11 mouse cellular contexts compared by ENCODE assay signal in genomic region chr3:135298560-135298959, GRCm38 (mm10). TPM values are rescaled to one million over a fixed set of nuclear protein-coding genes. Genes with fewer than 3 reads are reported as not detected.
A peak's percentile ranks its signal among the peaks of the same experiment; 100 is the strongest.
DNase-seq lines count a peak whose midpoint lies in the region; ATAC-seq and TF ChIP-seq lines count a peak whose summit lies in the region.
"Had no signal": no experiment of that assay in that cellular context is flagged by ENCODE, and none has a peak within 500 bp of the region (broad histone marks: within the 10 kb centered on the region; RNA-seq: fewer than 3 reads in every experiment).

No protein-coding gene starts in this region.

- no peaks in the 10 kb centered on the region for H3K9me3 ChIP-seq in lung, postnatal 0 days (ENCODE audit: low read length)
- no peaks in the 10 kb centered on the region for H3K9me3 ChIP-seq in hindbrain, embryonic 16.5 days (ENCODE audit: control insufficient read depth, low read length)
- no peaks in the 10 kb centered on the region for H3K9me3 ChIP-seq in midbrain, embryonic 15.5 days
- H3K9me3 ChIP-seq: hindbrain, embryonic 15.5 days had no signal

- peak; percentile 82 to 94 for DNase-seq in adrenal gland, adult (ENCODE audit: inconsistent age in 2 of 2, low spot score in 1 of 2)
- no peak for DNase-seq in adrenal gland, postnatal 4 days (ENCODE audit: low spot score in 2 of 2)
- peak; percentile 12 for DNase-seq in lung, postnatal 0 days (ENCODE audit: low spot score)
- no peak for DNase-seq in lung, postnatal 10 days
- peak; percentile 19 for DNase-seq in heart, postnatal 4 days
- DNase-seq: gastrocnemius, adult 2 months had no signal

- H3K4me1 ChIP-seq in lung, postnatal 0 days (ENCODE audit: insufficient read depth, low read depth, low read length): no peaks in the 10 kb centered on the region
- no peaks in the 10 kb centered on the region for H3K4me1 ChIP-seq in hindbrain, embryonic 16.5 days (ENCODE audit: control insufficient read depth, insufficient read depth, low read depth, low read length)
- no peaks in the 10 kb centered on the region for H3K4me1 ChIP-seq in midbrain, embryonic 15.5 days

- TF ChIP-seq CTCF in lung, postnatal 0 days (IDR thresholded peaks at IDR 0.05): no peak

- no peak overlapping the region for H3K4me2 ChIP-seq in lung, postnatal 0 days (replicated peaks; ENCODE audit: low read depth, low read length)
- H3K4me2 ChIP-seq in hindbrain, embryonic 16.5 days (ENCODE audit: low read length): no peak overlapping the region
- H3K4me2 ChIP-seq in midbrain, embryonic 15.5 days: no peak overlapping the region
- H3K4me2 ChIP-seq: hindbrain, embryonic 15.5 days had no signal

- WGBS in lung, postnatal 0 days: 63% methylated on average over 3 of the region's 3 CpGs
- WGBS in hindbrain, embryonic 16.5 days: 95% methylated on average over 3 of the region's 3 CpGs
- 90% methylated on average over 3 of the region's 3 CpGs for WGBS in midbrain, embryonic 15.5 days

- no peak overlapping the region for H3K4me3 ChIP-seq in lung, postnatal 0 days (ENCODE audit: low read depth, low read length)
- H3K4me3 ChIP-seq in hindbrain, embryonic 16.5 days (ENCODE audit: low read length): no peak overlapping the region
- H3K4me3 ChIP-seq in midbrain, embryonic 15.5 days: no peak overlapping the region
- H3K4me3 ChIP-seq: gastrocnemius, adult 2 months; hindbrain, embryonic 15.5 days had no signal

- no peak overlapping the region for H3K9ac ChIP-seq in lung, postnatal 0 days (replicated peaks; ENCODE audit: low read depth)
- no peak overlapping the region for H3K9ac ChIP-seq in hindbrain, embryonic 16.5 days (ENCODE audit: low read depth, low read length)
- no peak overlapping the region for H3K9ac ChIP-seq in midbrain, embryonic 15.5 days
- H3K9ac ChIP-seq: hindbrain, embryonic 15.5 days had no signal

- no peak for TF ChIP-seq EP300 in lung, postnatal 0 days (IDR thresholded peaks at IDR 0.05)

- ATAC-seq in lung, postnatal 0 days: peak; percentile 57
- ATAC-seq in activated CD4-positive, CD25-positive, alpha-beta regulatory T cell, adult 4 months: peak; percentile 40
- no peak for ATAC-seq in hindbrain, embryonic 16.5 days
- ATAC-seq in midbrain, embryonic 15.5 days (replicated peaks): no peak

- no peaks in the 10 kb centered on the region for H3K36me3 ChIP-seq in lung, postnatal 0 days (ENCODE audit: insufficient read depth, low read length)
- H3K36me3 ChIP-seq in hindbrain, embryonic 16.5 days (ENCODE audit: control insufficient read depth, insufficient read depth, low read length): no peaks in the 10 kb centered on the region
- no peaks in the 10 kb centered on the region for H3K36me3 ChIP-seq in midbrain, embryonic 15.5 days (replicated peaks)
- H3K36me3 ChIP-seq: hindbrain, embryonic 15.5 days had no signal

- H3K27me3 ChIP-seq in lung, postnatal 0 days (replicated peaks; ENCODE audit: insufficient read depth, low read length): no peaks in the 10 kb centered on the region
- no peaks in the 10 kb centered on the region for H3K27me3 ChIP-seq in hindbrain, embryonic 16.5 days (replicated peaks; ENCODE audit: control insufficient read depth, insufficient read depth, low read length)
- no peaks in the 10 kb centered on the region for H3K27me3 ChIP-seq in midbrain, embryonic 15.5 days (replicated peaks)
- H3K27me3 ChIP-seq: hindbrain, embryonic 15.5 days had no signal

- H3K27ac ChIP-seq in lung, postnatal 0 days (ENCODE audit: low read length): no peak overlapping the region
- no peak overlapping the region for H3K27ac ChIP-seq in hindbrain, embryonic 16.5 days (ENCODE audit: low read depth, low read length)
- no peak overlapping the region for H3K27ac ChIP-seq in midbrain, embryonic 15.5 days
- H3K27ac ChIP-seq: gastrocnemius, adult 2 months; hindbrain, embryonic 15.5 days had no signal

RNA-seq across cellular contexts. Expression of gene Slc9b2, which starts 8.9 kb away (rescaled TPM):
- total RNA-seq in adrenal gland, postnatal 4 days (2021): 1 to 10 TPM; 1.4 to 1.6 TPM
- 0.26 and 0.57 TPM in 2 replicates for polyA plus RNA-seq in lung, postnatal 0 days (2015; fragmentation: Nextera tagmentation; extraction: Ambion mirVana)
- polyA plus RNA-seq in activated CD4-positive, CD25-positive, alpha-beta regulatory T cell, adult 4 months (2017; shearing (Covaris generic)): 10 to 100 TPM; 14.2 to 17.1 TPM
- 1 to 10 TPM in 1 of 2 experiments, under 1 TPM in 1; 0.41 to 1.5 TPM for total RNA-seq in heart, postnatal 4 days (2021)
- 2.3 and 2.6 TPM in 2 replicates for polyA plus RNA-seq in hindbrain, embryonic 16.5 days (2015; fragmentation: Nextera tagmentation; extraction: Ambion mirVana)
- polyA plus RNA-seq in midbrain, embryonic 15.5 days (2015; fragmentation: Nextera tagmentation; extraction: Ambion mirVana): 1.4 TPM in 2 replicates

RNA-seq across cellular contexts. Expression of gene Bdh2, which starts 17.5 kb away (rescaled TPM):
- total RNA-seq in adrenal gland, postnatal 4 days (2021): 10 to 100 TPM in 1 of 2 experiments, 1 to 10 TPM in 1; 3.6 to 12.6 TPM
- polyA plus RNA-seq in lung, postnatal 0 days (2015; fragmentation: Nextera tagmentation; extraction: Ambion mirVana): 5.8 and 5.9 TPM in 2 replicates
- not detected for polyA plus RNA-seq in activated CD4-positive, CD25-positive, alpha-beta regulatory T cell, adult 4 months (2017; shearing (Covaris generic))
- total RNA-seq in heart, postnatal 4 days (2021): 1 to 10 TPM; 6.7 to 7.0 TPM
- 4.1 and 4.8 TPM in 2 replicates for polyA plus RNA-seq in hindbrain, embryonic 16.5 days (2015; fragmentation: Nextera tagmentation; extraction: Ambion mirVana)
- 4.4 and 4.8 TPM in 2 replicates for polyA plus RNA-seq in midbrain, embryonic 15.5 days (2015; fragmentation: Nextera tagmentation; extraction: Ambion mirVana)

RNA-seq across cellular contexts. Expression of gene Slc9b1, which starts 49.3 kb away (rescaled TPM):
- total RNA-seq in adrenal gland, postnatal 4 days (2021): 1 to 10 TPM in 1 of 2 experiments, under 1 TPM in 1; 0.73 to 1.7 TPM
- polyA plus RNA-seq in lung, postnatal 0 days (2015; fragmentation: Nextera tagmentation; extraction: Ambion mirVana): 0.26 and 0.31 TPM in 2 replicates
- under 1 TPM; 0.29 to 0.48 TPM for polyA plus RNA-seq in activated CD4-positive, CD25-positive, alpha-beta regulatory T cell, adult 4 months (2017; shearing (Covaris generic))
- total RNA-seq in heart, postnatal 4 days (2021): 1 to 10 TPM in 1 of 2 experiments, under 1 TPM in 1; 0.74 to 1.0 TPM
- 0.10 TPM in 1 of 2 replicates, not detected in the other for polyA plus RNA-seq in hindbrain, embryonic 16.5 days (2015; fragmentation: Nextera tagmentation; extraction: Ambion mirVana)
- 0.56 TPM in 1 of 2 replicates, not detected in the other for polyA plus RNA-seq in midbrain, embryonic 15.5 days (2015; fragmentation: Nextera tagmentation; extraction: Ambion mirVana)
- total RNA-seq: gastrocnemius, adult 2 months had no signal
- polyA plus RNA-seq: brain, embryonic 14.5 days; hindbrain, embryonic 15.5 days had no signal

Comparison
In these comparisons a context has a peak if more than half of its experiments do, and no peak if none do; other contexts are left out.
1. DNase-seq: peak in adrenal gland, adult (2 of 2), lung, postnatal 0 days (single experiment) and heart, postnatal 4 days (single experiment); none in adrenal gland, postnatal 4 days (0 of 2) and lung, postnatal 10 days (single experiment).
2. ATAC-seq: peak in lung, postnatal 0 days (single experiment) and activated CD4-positive, CD25-positive, alpha-beta regulatory T cell, adult 4 months (single experiment); none in hindbrain, embryonic 16.5 days (single experiment) and midbrain, embryonic 15.5 days (single experiment).